Mouse (Mus musculus): ENCODE measurements around the gene Rbms3. TPM values are rescaled to one million over a fixed set of nuclear protein-coding genes. Genes with fewer than 3 reads are reported as not detected.

Rbms3 gene
- polyA plus RNA-seq, 1 experiment: 1.6 TPM

GRCm38 (mm10) chr9:116769358-116770054, 860.2 kb downstream of the Rbms3 start:
- 48% methylated on average over 12 of the region's 12 CpGs for WGBS

DNA sequence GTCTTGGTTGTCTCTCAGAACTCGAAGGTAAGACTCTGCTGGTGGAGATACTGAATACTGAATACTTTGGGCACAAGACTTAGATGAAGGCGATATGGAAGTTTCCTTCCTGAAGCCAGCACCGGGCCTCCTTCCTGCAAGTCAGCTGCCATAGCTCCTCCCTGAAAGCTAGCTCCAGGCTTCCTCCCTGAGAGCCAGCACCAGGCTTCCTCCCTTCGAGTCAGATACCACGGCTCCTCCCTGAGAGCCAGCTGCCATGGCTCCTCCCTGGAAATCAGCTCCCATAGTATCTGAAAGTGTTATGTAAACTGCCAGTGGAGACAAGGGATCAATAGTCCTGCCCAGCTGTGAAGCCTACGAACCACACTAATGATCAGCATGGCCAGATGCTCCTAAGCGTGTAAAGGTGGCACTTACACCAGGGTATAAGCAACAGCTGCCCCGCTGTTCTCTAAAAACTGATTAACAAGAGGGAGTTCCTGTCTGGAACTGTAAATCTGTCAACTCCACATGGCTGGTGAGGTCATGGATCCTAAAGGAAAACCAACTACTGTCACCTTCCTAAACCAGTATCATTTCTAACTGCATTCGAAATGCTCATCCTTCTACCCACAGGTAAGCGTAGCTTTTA, 867.2 kb downstream of the Rbms3 start:
- WGBS: 45% methylated on average over 10 of the region's 10 CpGs
- Histone ChIP-seq H3K4me3 (replicated peaks; ENCODE audit: control insufficient read depth, low read depth, low read length) (no peak overlapping the region), H3K4me1 (ENCODE audit: control insufficient read depth, insufficient read depth, low read length) (no peaks in the 10 kb centered on the region), H3K27ac (ENCODE audit: control insufficient read depth, insufficient read depth, low read depth, low read length, poor library complexity) (no peak overlapping the region)
- TF ChIP-seq CTCF (IDR thresholded peaks at IDR 0.05; ENCODE audit: control insufficient read depth, insufficient read depth, low read length): no peak
- no peak for TF ChIP-seq POLR2A (IDR thresholded peaks at IDR 0.05; ENCODE audit: borderline replicate concordance, control insufficient read depth, low read depth, low read length)

More at GRCm38 (mm10) chr9:116769358-116770054, 860.2 kb downstream of the Rbms3 start:
- Histone ChIP-seq H3K4me3 (replicated peaks; ENCODE audit: control insufficient read depth, low read depth, low read length) (no peak overlapping the region), H3K4me1 (ENCODE audit: control insufficient read depth, insufficient read depth, low read length) (no peaks in the 10 kb centered on the region), H3K27ac (ENCODE audit: control insufficient read depth, insufficient read depth, low read depth, low read length, poor library complexity) (no peak overlapping the region)
- no peak for TF ChIP-seq POLR2A (IDR thresholded peaks at IDR 0.05; ENCODE audit: borderline replicate concordance, control insufficient read depth, low read depth, low read length)
- TF ChIP-seq CTCF (IDR thresholded peaks at IDR 0.05; ENCODE audit: control insufficient read depth, insufficient read depth, low read length): no peak

DNA sequence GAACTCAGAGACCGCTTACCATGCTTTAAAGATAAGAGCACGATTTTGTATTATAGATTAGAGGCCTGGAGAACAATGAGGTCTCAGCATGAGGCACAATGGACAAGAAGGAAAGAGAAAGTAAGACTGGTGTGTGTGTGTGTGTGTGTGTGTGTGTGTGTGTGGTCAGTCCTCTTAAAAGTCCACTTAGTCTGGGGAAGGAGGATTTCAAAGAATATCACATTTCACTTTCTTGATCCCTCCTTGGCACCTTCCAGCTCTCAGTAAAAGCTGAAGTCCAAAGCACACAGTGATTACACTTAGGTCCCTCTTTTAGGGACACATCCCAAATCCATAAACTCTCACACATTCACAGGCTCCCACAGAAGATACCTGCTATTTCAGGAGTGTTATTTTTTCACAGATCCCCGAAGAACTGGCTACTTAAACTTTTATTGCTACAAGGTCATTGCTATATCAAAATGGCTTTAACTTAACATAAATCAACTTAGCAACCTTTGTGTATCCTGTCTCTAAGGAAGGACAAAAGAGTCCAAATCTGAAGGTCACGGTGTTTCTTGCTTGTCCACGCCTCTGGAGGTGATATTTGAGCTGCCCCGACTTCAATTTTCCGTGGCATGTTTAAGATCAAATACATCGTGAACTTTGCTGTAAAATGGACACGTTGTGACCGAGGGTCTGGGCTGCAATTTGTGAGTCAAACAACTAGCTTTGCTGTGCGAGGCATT, 880.7 kb downstream of the Rbms3 start:
- WGBS: 73% methylated on average over 11 of the region's 11 CpGs

GRCm38 (mm10) chr9:116748346-116748745, 881.4 kb downstream of the Rbms3 start:
- Histone ChIP-seq H3K4me3 (replicated peaks; ENCODE audit: control insufficient read depth, low read depth, low read length) (no peak overlapping the region), H3K4me1 (ENCODE audit: control insufficient read depth, insufficient read depth, low read length) (no peaks in the 10 kb centered on the region), H3K27ac (ENCODE audit: control insufficient read depth, insufficient read depth, low read depth, low read length, poor library complexity) (no peak overlapping the region)
- TF ChIP-seq CTCF (IDR thresholded peaks at IDR 0.05; ENCODE audit: control insufficient read depth, insufficient read depth, low read length) (no peak), POLR2A (IDR thresholded peaks at IDR 0.05; ENCODE audit: borderline replicate concordance, control insufficient read depth, low read depth, low read length) (no peak)
- 79% methylated on average over 4 of the region's 4 CpGs for WGBS

More for the DNA sequence above, 880.7 kb downstream of the Rbms3 start:
- no peak for TF ChIP-seq CTCF (IDR thresholded peaks at IDR 0.05; ENCODE audit: control insufficient read depth, insufficient read depth, low read length)
- TF ChIP-seq POLR2A (IDR thresholded peaks at IDR 0.05; ENCODE audit: borderline replicate concordance, control insufficient read depth, low read depth, low read length): no peak
- Histone ChIP-seq H3K4me3 (replicated peaks; ENCODE audit: control insufficient read depth, low read depth, low read length) (no peak overlapping the region), H3K4me1 (ENCODE audit: control insufficient read depth, insufficient read depth, low read length) (no peaks in the 10 kb centered on the region), H3K27ac (ENCODE audit: control insufficient read depth, insufficient read depth, low read depth, low read length, poor library complexity) (no peak overlapping the region)

DNA sequence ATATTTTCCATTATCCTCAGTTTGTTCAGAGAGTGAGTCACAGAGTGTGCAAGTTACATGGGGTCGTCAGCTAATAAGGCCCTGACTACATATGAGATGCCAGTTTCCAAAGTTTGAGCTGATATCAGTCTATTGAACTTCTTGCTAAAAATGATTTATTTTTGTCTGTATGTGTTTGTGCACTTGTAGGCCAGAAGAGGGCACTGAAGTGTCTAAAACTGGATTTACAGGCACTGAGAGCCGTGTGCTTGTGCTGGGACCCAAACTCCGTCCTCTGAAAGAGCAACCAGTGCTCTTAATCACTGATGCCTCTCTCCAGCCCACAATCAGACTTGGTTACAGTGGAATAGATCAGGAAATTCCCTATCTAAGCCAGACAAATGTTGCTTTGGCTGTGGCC, 882.8 kb downstream of the Rbms3 start:
- WGBS: 60% methylated on average over 3 of the region's 3 CpGs
- H3K4me3 ChIP-seq (replicated peaks; ENCODE audit: control insufficient read depth, low read depth, low read length): no peak overlapping the region
- no peak overlapping the region for H3K27ac ChIP-seq (ENCODE audit: control insufficient read depth, insufficient read depth, low read depth, low read length, poor library complexity)
- no peaks in the 10 kb centered on the region for H3K4me1 ChIP-seq (ENCODE audit: control insufficient read depth, insufficient read depth, low read length)
- TF ChIP-seq CTCF (IDR thresholded peaks at IDR 0.05; ENCODE audit: control insufficient read depth, insufficient read depth, low read length) (no peak), POLR2A (IDR thresholded peaks at IDR 0.05; ENCODE audit: borderline replicate concordance, control insufficient read depth, low read depth, low read length) (no peak)

DNA sequence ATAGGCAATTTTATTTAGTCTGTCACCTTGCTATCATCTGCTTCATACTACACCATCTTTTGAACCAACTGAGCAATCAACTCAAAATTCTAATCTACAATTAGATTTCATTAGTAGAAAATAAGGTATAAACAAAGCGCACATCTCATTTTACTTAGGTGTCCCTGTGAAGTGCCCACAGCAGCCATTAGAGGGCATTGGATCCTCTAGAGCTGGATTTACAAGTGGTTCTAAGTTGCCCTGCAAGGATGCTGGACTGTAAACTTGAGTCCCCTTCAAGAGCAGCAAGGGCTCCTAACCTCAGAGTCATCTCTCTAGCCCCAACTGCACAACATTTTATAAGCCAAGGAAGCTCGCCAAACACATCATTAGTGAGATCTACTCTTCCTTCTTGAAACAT, 891.9 kb downstream of the Rbms3 start:
- Histone ChIP-seq H3K27ac (ENCODE audit: control insufficient read depth, insufficient read depth, low read depth, low read length, poor library complexity) (no peak overlapping the region), H3K4me1 (ENCODE audit: control insufficient read depth, insufficient read depth, low read length) (no peaks in the 10 kb centered on the region), H3K4me3 (replicated peaks; ENCODE audit: control insufficient read depth, low read depth, low read length) (no peak overlapping the region)
- TF ChIP-seq CTCF (IDR thresholded peaks at IDR 0.05; ENCODE audit: control insufficient read depth, insufficient read depth, low read length): no peak
- no peak for TF ChIP-seq POLR2A (IDR thresholded peaks at IDR 0.05; ENCODE audit: borderline replicate concordance, control insufficient read depth, low read depth, low read length)
- WGBS: 82% methylated on average over 2 of the region's 2 CpGs

GRCm38 (mm10) chr9:116729172-116729571, 900.5 kb downstream of the Rbms3 start:
- Histone ChIP-seq H3K27ac (ENCODE audit: control insufficient read depth, insufficient read depth, low read depth, low read length, poor library complexity) (no peak overlapping the region), H3K4me3 (replicated peaks; ENCODE audit: control insufficient read depth, low read depth, low read length) (no peak overlapping the region), H3K4me1 (ENCODE audit: control insufficient read depth, insufficient read depth, low read length) (no peaks in the 10 kb centered on the region)
- TF ChIP-seq POLR2A (IDR thresholded peaks at IDR 0.05; ENCODE audit: borderline replicate concordance, control insufficient read depth, low read depth, low read length): no peak
- TF ChIP-seq CTCF (IDR thresholded peaks at IDR 0.05; ENCODE audit: control insufficient read depth, insufficient read depth, low read length): no peak
- 66% methylated on average over 6 of the region's 6 CpGs for WGBS

DNA sequence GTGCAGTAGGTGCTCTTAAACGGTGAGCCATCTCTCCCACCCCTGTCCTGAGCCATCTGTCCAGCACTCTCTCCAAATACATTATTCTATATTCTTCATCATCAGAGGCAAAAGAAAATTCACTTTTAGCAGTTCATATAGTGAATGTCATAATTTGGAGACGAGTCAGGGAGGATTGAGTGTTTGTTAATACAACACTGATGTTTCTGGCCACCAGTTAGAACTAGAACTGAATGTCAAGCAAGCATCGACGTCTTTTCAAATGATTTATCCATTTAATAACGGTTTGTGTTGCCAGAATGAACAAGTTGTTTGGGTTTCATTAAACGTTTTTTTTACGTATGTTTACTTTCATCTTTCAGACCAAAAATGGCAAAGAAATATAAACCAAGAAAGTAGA, 901.1 kb downstream of the Rbms3 start:
- WGBS: 74% methylated on average over 7 of the region's 7 CpGs
- H3K4me1 ChIP-seq (ENCODE audit: control insufficient read depth, insufficient read depth, low read length): no peaks in the 10 kb centered on the region
- H3K4me3 ChIP-seq (replicated peaks; ENCODE audit: control insufficient read depth, low read depth, low read length): no peak overlapping the region
- no peak overlapping the region for H3K27ac ChIP-seq (ENCODE audit: control insufficient read depth, insufficient read depth, low read depth, low read length, poor library complexity)
- TF ChIP-seq CTCF (IDR thresholded peaks at IDR 0.05; ENCODE audit: control insufficient read depth, insufficient read depth, low read length): no peak
- no peak for TF ChIP-seq POLR2A (IDR thresholded peaks at IDR 0.05; ENCODE audit: borderline replicate concordance, control insufficient read depth, low read depth, low read length)

All from bone marrow, adult 2 months (tissue).